Mouse (Mus musculus) cerebellum, adult 2 months (tissue): Measurements from ENCODE around the gene Ciao2a.

ENCODE experiments used
- CTCF ChIP-seq: fragments of 200-500 bp; IDR thresholded peaks from 2 replicates; pipeline ENCODE4 v1.5.1; 2011; ENCODE audit warnings: low read depth, mild to moderate bottlenecking, control low read depth, low read length, moderate library complexity, borderline replicate concordance; ENCODE audit not compliant: insufficient read depth
- POLR2A ChIP-seq: fragments of 200-500 bp; IDR thresholded peaks from 2 replicates; pipeline ENCODE4 v1.6.1; 2011; ENCODE audit warnings: low read length, control low read depth, borderline replicate concordance; ENCODE audit not compliant: insufficient read depth

GRCm38 (mm10) chr9:66078072-66078471 lies 48.3 kb upstream of the Ciao2a start:
- TF ChIP-seq POLR2A (no peak), CTCF (no peak)
